Mouse (Mus musculus) retina, adult 2 months (tissue): Measurements from ENCODE around the gene Hpse2.

Source experiments
- DNase-seq: peaks from one replicate; pipeline ENCODE4 v3.0.0-alpha.2; 2012; ENCODE audit warnings: low read depth, low spot score

Hpse2 gene

GRCm38 (mm10) chr19:42737753-42738152 is 650.4 kb downstream of the Hpse2 start:
- no peak for DNase-seq
